Mouse (Mus musculus) adrenal gland, postnatal 36 days (tissue): ENCODE measurements at regions not wholly inside any gene's neighbourhood (a gene's known extent, or its start where the extent isn't known, plus 50 kb on each side); places are given as distances from the start of the nearest gene placed in this dataset.
"Not testable (repeated sequence)": the region's sequence is repeated elsewhere in the genome, so short reads cannot be mapped to it uniquely, and the experiment has no call there.

Experiments used
- DNase-seq, 2 experiments: peaks; one replicate each; pipeline ENCODE4 v3.0.0; 2021; ENCODE audit warnings: mixed read lengths in 1 of 2

- DNase-seq = no peak
Measured at GRCm38 (mm10) chr10:20891426-20891825, 60.9 kb upstream of the Ahi1 start.

- DNase-seq = no peak
Measured at GRCm38 (mm10) chr10:20883618-20884017, 68.7 kb upstream of the Ahi1 start.

- no peak for DNase-seq
Measured at GRCm38 (mm10) chr10:20882599-20882998, 69.7 kb upstream of the Ahi1 start.

- DNase-seq = no peak
Measured at GRCm38 (mm10) chr10:20880251-20880650, 72.1 kb upstream of the Ahi1 start.

GRCm38 (mm10) chr10:20879482-20879881, 72.9 kb upstream of the Ahi1 start:
- DNase-seq = no peak

GRCm38 (mm10) chr10:20867076-20867475, 85.3 kb upstream of the Ahi1 start:
- DNase-seq = no peak

- DNase-seq = no peak
Measured at GRCm38 (mm10) chr10:20865031-20865430, 87.3 kb upstream of the Ahi1 start.

- DNase-seq = no peak
Measured at GRCm38 (mm10) chr10:20857413-20857812, 94.9 kb upstream of the Ahi1 start.

- peak in 1 of 2 experiments; percentile 20 for DNase-seq
Measured at GRCm38 (mm10) chr10:20854621-20855363, 97.6 kb upstream of the Ahi1 start.

- no peak for DNase-seq
Measured at GRCm38 (mm10) chr10:20847287-20847686, 105.1 kb upstream of the Ahi1 start.

GRCm38 (mm10) chr10:20843277-20843676, 109.1 kb upstream of the Ahi1 start:
- DNase-seq = no peak

- no peak for DNase-seq
Measured at GRCm38 (mm10) chr10:20842131-20842530, 110.2 kb upstream of the Ahi1 start.

GRCm38 (mm10) chr10:20841430-20842040, 110.8 kb upstream of the Ahi1 start:
- no peak for DNase-seq

GRCm38 (mm10) chr10:20838685-20839425, 113.5 kb upstream of the Ahi1 start:
- DNase-seq = no peak

- not testable (repeated sequence) for DNase-seq
Measured at GRCm38 (mm10) chr10:20836816-20837215, 111.9 kb upstream of the Pde7b start.

GRCm38 (mm10) chr10:20834806-20835575, 110.1 kb upstream of the Pde7b start:
- DNase-seq = no peak

- no peak for DNase-seq
Measured at GRCm38 (mm10) chr10:20828304-20828703, 103.4 kb upstream of the Pde7b start.

GRCm38 (mm10) chr10:20827473-20827872, 102.6 kb upstream of the Pde7b start:
- DNase-seq = no peak

- DNase-seq = no peak
Measured at GRCm38 (mm10) chr10:20818548-20818947, 93.7 kb upstream of the Pde7b start.

- DNase-seq = no peak
Measured at GRCm38 (mm10) chr10:20799792-20800191, 74.9 kb upstream of the Pde7b start.

GRCm38 (mm10) chr10:20798400-20798799, 73.5 kb upstream of the Pde7b start:
- no peak for DNase-seq

- no peak for DNase-seq
Measured at GRCm38 (mm10) chr10:20793956-20794355, 69.1 kb upstream of the Pde7b start.
